Mouse (Mus musculus) midbrain, embryonic 14.5 days (tissue): ENCODE measurements at regions not wholly inside any gene's neighbourhood (a gene's known extent, or its start where the extent isn't known, plus 50 kb on each side); places are given as distances from the start of the nearest gene placed in this dataset.

ENCODE experiments used
- ATAC-seq: fragments of 200-750 bp; cut with Nextera tagmentation; 2 replicates; pipeline ENCODE4 v1.8.0; 2017; ENCODE audit warnings: moderate number of reproducible peaks, moderate library complexity; ENCODE audit not compliant: low FRiP score, low TSS enrichment
- DNase-seq: peaks from one replicate; pipeline ENCODE4 v3.0.0-alpha.2; 2015
- H3K27ac ChIP-seq: fragments of 300-500 bp; sonication (generic); replicated peaks from 2 replicates; pipeline ENCODE4 v1.5.1; 2014; ENCODE audit warnings: mild to moderate bottlenecking, low read depth, low read length, moderate library complexity
- H3K27me3 ChIP-seq: fragments of 300-500 bp; sonication (generic); 2 replicates; pipeline ENCODE4 v1.6.1; 2014; ENCODE audit warnings: low read length, control low read depth, mixed read lengths; ENCODE audit not compliant: control insufficient read depth, insufficient read depth
- H3K36me3 ChIP-seq: fragments of 300-500 bp; sonication (generic); 2 replicates; pipeline ENCODE4 v1.6.1; 2014; ENCODE audit warnings: low read length, control low read depth; ENCODE audit not compliant: control insufficient read depth, insufficient read depth
- H3K4me1 ChIP-seq: fragments of 300-500 bp; sonication (generic); 2 replicates; pipeline ENCODE4 v1.6.1; 2014; ENCODE audit warnings: mild to moderate bottlenecking, antibody characterized with exemption, low read length, control low read depth; ENCODE audit not compliant: control insufficient read depth, insufficient read depth
- H3K4me2 ChIP-seq: fragments of 300-500 bp; sonication (generic); 2 replicates; pipeline ENCODE4 v1.6.1; 2014; ENCODE audit warnings: mild to moderate bottlenecking, low read length, moderate library complexity
- H3K4me3 ChIP-seq: fragments of 300-500 bp; sonication (generic); replicated peaks from 2 replicates; pipeline ENCODE4 v1.5.1; 2014; ENCODE audit warnings: low read depth, low read length
- H3K9ac ChIP-seq: fragments of 300-500 bp; sonication (generic); replicated peaks from 2 replicates; pipeline ENCODE4 v1.6.1; 2014; ENCODE audit warnings: mild to moderate bottlenecking, low read length, moderate library complexity
- H3K9me3 ChIP-seq: fragments of 300-500 bp; sonication (generic); 2 replicates; pipeline ENCODE4 v1.6.1; 2016; ENCODE audit warnings: low read length, control low read depth, mixed read lengths; ENCODE audit not compliant: control insufficient read depth
- WGBS: fragments of 180-500 bp; shearing (Covaris S2); extraction: QIAGEN DNeasy Blood & Tissue Kit; methylation state at CpG from one replicate; pipeline ENCODE4 v1.1.7; 2014; 5-methylcytosine and 5-hydroxymethylcytosine counted together

DNA sequence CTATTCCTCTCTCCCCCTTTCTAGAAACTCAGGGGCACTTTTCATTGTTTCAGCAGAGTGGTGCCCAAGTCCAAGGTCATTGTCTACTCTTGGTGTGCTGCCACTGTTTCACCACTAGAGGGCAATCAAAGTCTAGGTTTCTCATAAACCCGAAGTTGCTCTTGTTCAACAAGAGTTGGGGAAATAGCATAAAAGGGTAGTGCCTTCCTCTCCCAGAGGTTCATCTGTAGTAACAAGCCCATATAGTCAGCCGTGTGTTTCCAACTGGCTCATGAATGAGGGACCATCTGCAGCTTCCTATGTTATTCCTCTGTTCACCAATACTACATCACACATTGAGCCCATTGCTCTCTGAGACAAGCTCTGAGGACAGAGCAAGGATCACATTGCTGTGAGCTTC lies 292.4 kb upstream of the Nrsn1 start:
- Histone ChIP-seq H3K9ac (no peak overlapping the region), H3K4me1 (peaks cover 4% of the 10 kb centered on the region; the same call in 1 of the 2 replicates), H3K27ac (no peak overlapping the region), H3K36me3 (no peaks in the 10 kb centered on the region), H3K9me3 (no peaks in the 10 kb centered on the region), H3K27me3 (no peaks in the 10 kb centered on the region), H3K4me2 (no peak overlapping the region), H3K4me3 (no peak overlapping the region)
- ATAC-seq (peak; percentile 34; the same call in 1 of the 2 replicates), DNase-seq (peak; percentile 88)
- 13% methylated on average over 2 of the region's 2 CpGs for WGBS

GRCm38 (mm10) chr13:25560339-25560738 lies 290.0 kb upstream of the Nrsn1 start:
- no peak overlapping the region for H3K9ac ChIP-seq
- no peaks in the 10 kb centered on the region for H3K9me3 ChIP-seq
- no peaks in the 10 kb centered on the region for H3K36me3 ChIP-seq
- no peak for ATAC-seq
- WGBS: 67% methylated on average over 2 of the region's 2 CpGs
- H3K27ac ChIP-seq: no peak overlapping the region
- H3K4me2 ChIP-seq: no peak overlapping the region
- peaks cover 4% of the 10 kb centered on the region; the same call in 1 of the 2 replicates for H3K4me1 ChIP-seq
- H3K27me3 ChIP-seq: no peaks in the 10 kb centered on the region
- no peak overlapping the region for H3K4me3 ChIP-seq
- no peak for DNase-seq

- DNase-seq (no peak), ATAC-seq (no peak)
- 63% methylated on average over 6 of the region's 6 CpGs for WGBS
- no peaks in the 10 kb centered on the region for H3K36me3 ChIP-seq
- H3K4me2 ChIP-seq: no peak overlapping the region
- no peak overlapping the region for H3K27ac ChIP-seq
- no peaks in the 10 kb centered on the region for H3K27me3 ChIP-seq
- no peaks in the 10 kb centered on the region for H3K9me3 ChIP-seq
- no peaks in the 10 kb centered on the region for H3K4me1 ChIP-seq
- no peak overlapping the region for H3K4me3 ChIP-seq
- no peak overlapping the region for H3K9ac ChIP-seq
Measured at GRCm38 (mm10) chr13:25554962-25555361, 284.7 kb upstream of the Nrsn1 start.

DNA sequence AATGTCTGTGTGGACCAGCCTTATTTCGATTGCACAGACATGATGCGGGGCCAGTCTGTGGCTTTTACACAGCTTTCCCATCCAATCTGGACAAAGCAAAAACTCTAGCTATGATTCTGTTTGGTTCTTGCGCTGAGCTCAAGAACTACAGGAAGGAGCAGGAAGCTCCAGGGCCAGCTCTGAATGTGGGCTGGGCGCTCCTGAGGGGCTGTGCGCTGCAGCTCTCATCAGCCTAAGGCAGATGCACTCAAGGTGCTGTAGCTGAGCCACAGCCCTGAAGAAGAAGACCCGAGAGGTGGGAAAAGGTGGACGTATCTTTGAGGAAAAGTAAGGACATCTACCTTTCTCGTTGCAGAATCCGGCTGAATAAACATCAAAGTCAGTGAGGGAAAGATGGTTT lies 278.2 kb upstream of the Nrsn1 start:
- Histone ChIP-seq H3K9me3 (no peaks in the 10 kb centered on the region), H3K27ac (peak overlapping the region; percentile 79), H3K4me3 (no peak overlapping the region), H3K4me2 (no peak overlapping the region), H3K36me3 (no peaks in the 10 kb centered on the region), H3K4me1 (peaks cover 10% of the 10 kb centered on the region), H3K9ac (no peak overlapping the region), H3K27me3 (no peaks in the 10 kb centered on the region)
- DNase-seq (no peak), ATAC-seq (no peak)
- WGBS: 90% methylated on average over 9 of the region's 9 CpGs

DNA sequence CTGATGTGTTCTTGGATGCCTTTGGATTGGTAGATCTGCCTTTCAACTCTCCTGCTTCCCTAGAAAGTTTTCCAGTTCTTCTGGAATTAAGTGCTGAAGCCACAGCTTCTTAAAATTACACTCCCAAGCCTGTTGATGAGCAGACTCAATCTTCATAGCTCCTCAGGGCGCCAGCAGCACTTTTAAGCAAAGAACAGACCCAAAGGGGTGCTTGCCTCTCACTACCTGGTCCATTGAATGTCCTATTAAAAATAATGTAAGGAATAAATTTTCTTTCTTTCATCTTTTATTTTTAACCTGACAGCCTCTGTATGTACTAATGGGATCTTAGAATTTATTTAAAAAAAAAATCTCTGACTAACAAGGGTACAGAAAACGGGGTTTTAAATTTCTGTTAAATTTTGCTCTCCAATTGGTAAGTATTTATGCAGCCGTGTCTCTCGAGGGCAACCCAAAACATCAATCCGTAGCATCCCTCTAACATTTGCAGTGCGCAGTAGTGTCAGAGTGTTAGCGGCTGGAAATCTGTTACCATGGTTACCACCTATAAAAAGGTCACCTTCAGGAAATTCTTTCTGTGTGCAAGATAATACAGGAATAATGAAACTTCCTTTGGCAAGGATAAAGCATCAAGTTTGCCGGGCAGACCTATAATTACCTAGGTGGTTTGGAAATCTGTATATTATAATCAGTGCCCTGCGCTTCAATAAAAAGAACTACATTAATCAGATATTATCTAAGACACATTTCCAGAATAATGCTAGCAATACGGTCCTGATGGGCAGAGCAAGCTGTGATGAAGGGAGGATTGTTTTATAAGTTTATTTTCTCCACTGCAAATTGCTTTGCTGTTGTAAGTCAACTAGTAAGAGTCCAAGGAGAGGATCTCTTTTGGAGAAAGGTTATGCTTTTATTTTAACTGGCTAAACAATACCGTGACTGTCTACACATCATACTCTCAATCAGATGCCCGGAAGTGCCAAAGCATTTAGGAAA lies 277.1 kb upstream of the Nrsn1 start:
- peak; percentile 48 for ATAC-seq
- Histone ChIP-seq H3K9ac (no peak overlapping the region), H3K4me2 (0 out of 2 replicates have a peak overlapping the region, but pooled peaks have one; percentile 6), H3K4me3 (no peak overlapping the region), H3K36me3 (no peaks in the 10 kb centered on the region), H3K4me1 (peaks cover 10% of the 10 kb centered on the region), H3K27ac (peak overlapping the region; percentile 79), H3K9me3 (no peaks in the 10 kb centered on the region), H3K27me3 (no peaks in the 10 kb centered on the region)
- DNase-seq: peak; percentile 82
- WGBS: 48% methylated on average over 12 of the region's 12 CpGs

DNA sequence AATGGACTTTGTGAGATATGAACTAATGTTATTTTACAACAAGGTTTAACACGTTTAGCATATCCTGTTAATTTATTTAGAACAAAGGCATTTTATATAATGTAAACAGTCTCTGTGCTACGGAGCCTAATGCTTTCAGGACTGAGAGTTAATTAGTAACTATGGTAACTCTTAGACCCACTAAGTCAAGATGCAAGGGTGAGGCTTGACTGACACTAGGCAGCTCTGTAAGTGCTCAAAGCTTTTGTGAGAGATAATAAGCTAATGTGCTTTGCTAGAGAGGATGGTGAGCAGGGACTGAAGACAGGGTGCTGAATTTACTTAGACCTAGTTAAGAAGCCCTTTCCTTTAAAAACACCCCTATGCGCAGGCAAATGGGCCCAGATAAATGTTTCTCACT lies 253.8 kb upstream of the Nrsn1 start:
- H3K9me3 ChIP-seq: no peaks in the 10 kb centered on the region
- no peaks in the 10 kb centered on the region for H3K27me3 ChIP-seq
- no peak overlapping the region for H3K4me2 ChIP-seq
- no peak for ATAC-seq
- no peak for DNase-seq
- WGBS: 42% methylated on average over 3 of the region's 3 CpGs
- no peak overlapping the region for H3K27ac ChIP-seq
- no peak overlapping the region for H3K4me3 ChIP-seq
- H3K4me1 ChIP-seq: 0 out of 2 replicates have a peak, but pooled peaks cover 2% of the 10 kb centered on the region
- H3K9ac ChIP-seq: no peak overlapping the region
- no peaks in the 10 kb centered on the region for H3K36me3 ChIP-seq

GRCm38 (mm10) chr13:25507355-25507754 lies 237.1 kb upstream of the Nrsn1 start:
- H3K27me3 ChIP-seq: no peaks in the 10 kb centered on the region
- H3K9ac ChIP-seq: no peak overlapping the region
- H3K4me1 ChIP-seq: no peaks in the 10 kb centered on the region
- ATAC-seq: no peak
- no peaks in the 10 kb centered on the region for H3K36me3 ChIP-seq
- no peak for DNase-seq
- no peak overlapping the region for H3K27ac ChIP-seq
- H3K4me2 ChIP-seq: no peak overlapping the region
- H3K9me3 ChIP-seq: no peaks in the 10 kb centered on the region
- no peak overlapping the region for H3K4me3 ChIP-seq

GRCm38 (mm10) chr13:25494492-25495034 lies 224.3 kb upstream of the Nrsn1 start:
- WGBS: 28% methylated on average over 7 of the region's 7 CpGs
- peak overlapping the region; percentile 49; the same call in 1 of the 2 replicates for H3K27ac ChIP-seq
- no peak for ATAC-seq

More at GRCm38 (mm10) chr13:25494492-25495034, 224.3 kb upstream of the Nrsn1 start:
- Histone ChIP-seq H3K4me1 (0 out of 2 replicates have a peak, but pooled peaks cover 5% of the 10 kb centered on the region), H3K4me2 (peak overlapping the region; percentile 7; the same call in 1 of the 2 replicates), H3K9ac (no peak overlapping the region), H3K4me3 (no peak overlapping the region), H3K9me3 (no peaks in the 10 kb centered on the region), H3K27me3 (no peaks in the 10 kb centered on the region), H3K36me3 (no peaks in the 10 kb centered on the region)
- DNase-seq: peak; percentile 69
